Mouse (Mus musculus): ENCODE results near the gene Scd3.

DNA sequence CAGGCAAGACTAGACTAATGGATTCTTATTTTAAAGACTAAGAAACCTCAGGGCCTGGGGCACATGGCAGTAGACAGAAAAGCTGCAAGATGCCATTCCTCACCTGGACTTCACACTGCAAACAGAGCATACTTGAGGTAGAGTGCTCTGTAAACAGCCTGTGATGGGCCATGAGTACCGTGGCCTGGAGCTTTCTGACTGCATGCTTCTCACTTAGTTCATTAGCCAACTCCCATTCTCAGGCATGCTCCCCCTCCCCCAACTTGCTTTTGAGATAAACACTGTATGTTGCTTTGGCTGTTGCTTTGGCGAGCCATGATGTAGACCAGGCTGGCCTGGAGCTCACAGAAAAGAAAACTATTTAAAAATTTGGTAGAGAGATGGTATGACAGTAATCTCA, 83.0 kb downstream of the Scd3 start:
- TF ChIP-seq POLR2A (IDR thresholded peaks at IDR 0.05; ENCODE audit: insufficient read depth, low read depth, low read length): no peak
- TF ChIP-seq CTCF (IDR thresholded peaks at IDR 0.05; ENCODE audit: insufficient read depth, low read depth, low read length): no peak

All from olfactory bulb, adult 2 months (tissue).